Mouse (Mus musculus) spleen, adult 2 months (tissue): ENCODE data around the gene Hacd3.

Experiments used
- CTCF ChIP-seq: fragments of 200-500 bp; IDR thresholded peaks from 2 replicates; pipeline ENCODE4 v1.5.1; 2011; ENCODE audit warnings: mild to moderate bottlenecking, inconsistent platforms; ENCODE audit not compliant: insufficient read depth, insufficient read length, insufficient replicate concordance; ENCODE audit errors: extremely low read depth
- POLR2A ChIP-seq: fragments of 200-500 bp; IDR thresholded peaks from 2 replicates; pipeline ENCODE4 v1.6.1; 2011; ENCODE audit warnings: low read depth, low read length, inconsistent platforms

DNA sequence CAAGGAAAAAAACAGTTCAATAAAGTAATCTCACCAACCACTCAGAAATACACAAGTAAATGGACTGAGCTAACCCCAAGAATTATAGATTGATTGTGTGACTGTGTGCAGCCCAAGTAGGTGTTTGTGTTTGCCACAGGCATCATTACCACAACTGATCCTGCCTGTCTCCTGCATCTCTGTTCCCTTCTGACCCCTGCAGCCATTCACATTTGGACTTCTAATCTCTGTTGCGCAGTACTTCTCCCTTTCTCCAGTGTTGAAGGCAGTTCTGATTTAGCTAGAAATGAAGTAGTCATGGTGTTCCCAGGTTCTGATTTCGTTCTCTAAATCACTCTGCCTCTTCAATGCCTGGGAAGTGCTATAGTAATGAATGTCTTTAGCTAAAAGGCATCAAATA is 33.8 kb downstream of the Hacd3 start:
- TF ChIP-seq POLR2A: no peak
- TF ChIP-seq CTCF: no peak
